Mouse (Mus musculus): ENCODE data around the gene Prpf18. TPM values are rescaled to one million over a fixed set of nuclear protein-coding genes. Genes with fewer than 3 reads are reported as not detected.
A peak's percentile ranks its signal among the peaks of the same experiment; 100 is the strongest.

Gene Prpf18
- polyA plus RNA-seq, 1 experiment from 2014 or later: 32.5 TPM

GRCm38 (mm10) chr2:4609433-4609832 lies 42.5 kb downstream of the Prpf18 start:
- Histone ChIP-seq H3K27me3 (ENCODE audit: control insufficient read depth, insufficient read depth, low read length) (no peaks in the 10 kb centered on the region), H3K4me3 (ENCODE audit: low read depth, low read length) (no peak overlapping the region), H3K9me3 (ENCODE audit: control insufficient read depth, low read depth, low read length) (no peaks in the 10 kb centered on the region), H3K4me2 (replicated peaks; ENCODE audit: low read depth, low read length) (no peak overlapping the region), H3K36me3 (ENCODE audit: control insufficient read depth, insufficient read depth, low read length) (peaks cover 73% of the 10 kb centered on the region), H3K9ac (replicated peaks; ENCODE audit: low read depth, low read length) (no peak overlapping the region), H3K4me1 (ENCODE audit: control insufficient read depth, insufficient read depth, low read length) (no peaks in the 10 kb centered on the region), H3K27ac (ENCODE audit: low read length) (no peak overlapping the region)
- WGBS: 73% methylated on average over 10 of the region's 10 CpGs
- ATAC-seq (ENCODE audit: insufficient number of reproducible peaks, insufficient read depth, low FRiP score, low read depth): no peak

- H3K4me2 ChIP-seq (replicated peaks; ENCODE audit: low read depth, low read length): no peak overlapping the region
- H3K36me3 ChIP-seq (ENCODE audit: control insufficient read depth, insufficient read depth, low read length): peaks cover 82% of the 10 kb centered on the region
- H3K4me1 ChIP-seq (ENCODE audit: control insufficient read depth, insufficient read depth, low read length): no peaks in the 10 kb centered on the region
- H3K27me3 ChIP-seq (ENCODE audit: control insufficient read depth, insufficient read depth, low read length): no peaks in the 10 kb centered on the region
- H3K9ac ChIP-seq (replicated peaks; ENCODE audit: low read depth, low read length): no peak overlapping the region
- WGBS: 86% methylated on average over 3 of the region's 3 CpGs
- no peak overlapping the region for H3K4me3 ChIP-seq (ENCODE audit: low read depth, low read length)
- H3K9me3 ChIP-seq (ENCODE audit: control insufficient read depth, low read depth, low read length): no peaks in the 10 kb centered on the region
- H3K27ac ChIP-seq (ENCODE audit: low read length): no peak overlapping the region
- no peak for ATAC-seq (ENCODE audit: insufficient number of reproducible peaks, insufficient read depth, low FRiP score, low read depth)
These were observed 43.7 kb downstream of the Prpf18 start for GRCm38 (mm10) chr2:4608253-4608652.

- no peak for ATAC-seq (ENCODE audit: insufficient number of reproducible peaks, insufficient read depth, low FRiP score, low read depth)
- WGBS: 94% methylated on average over 3 of the region's 3 CpGs
- no peak overlapping the region for H3K27ac ChIP-seq (ENCODE audit: low read length)
- peaks cover 83% of the 10 kb centered on the region for H3K36me3 ChIP-seq (ENCODE audit: control insufficient read depth, insufficient read depth, low read length)
- no peaks in the 10 kb centered on the region for H3K27me3 ChIP-seq (ENCODE audit: control insufficient read depth, insufficient read depth, low read length)
- no peak overlapping the region for H3K9ac ChIP-seq (replicated peaks; ENCODE audit: low read depth, low read length)
- no peaks in the 10 kb centered on the region for H3K4me1 ChIP-seq (ENCODE audit: control insufficient read depth, insufficient read depth, low read length)
- no peaks in the 10 kb centered on the region for H3K9me3 ChIP-seq (ENCODE audit: control insufficient read depth, low read depth, low read length)
- no peak overlapping the region for H3K4me3 ChIP-seq (ENCODE audit: low read depth, low read length)
- H3K4me2 ChIP-seq (replicated peaks; ENCODE audit: low read depth, low read length): no peak overlapping the region
These were observed 45.4 kb downstream of the Prpf18 start for GRCm38 (mm10) chr2:4606559-4606958.

- Histone ChIP-seq H3K27ac (ENCODE audit: low read length) (no peak overlapping the region), H3K27me3 (ENCODE audit: control insufficient read depth, insufficient read depth, low read length) (no peaks in the 10 kb centered on the region), H3K4me1 (ENCODE audit: control insufficient read depth, insufficient read depth, low read length) (0 out of 2 replicates have a peak, but pooled peaks cover 3% of the 10 kb centered on the region), H3K9me3 (ENCODE audit: control insufficient read depth, low read depth, low read length) (no peaks in the 10 kb centered on the region), H3K9ac (replicated peaks; ENCODE audit: low read depth, low read length) (no peak overlapping the region), H3K4me3 (ENCODE audit: low read depth, low read length) (no peak overlapping the region), H3K36me3 (ENCODE audit: control insufficient read depth, insufficient read depth, low read length) (peaks cover 71% of the 10 kb centered on the region), H3K4me2 (replicated peaks; ENCODE audit: low read depth, low read length) (no peak overlapping the region)
- ATAC-seq (ENCODE audit: insufficient number of reproducible peaks, insufficient read depth, low FRiP score, low read depth): no peak; the same call in 1 of the 2 replicates
- WGBS: 86% methylated on average over 33 of the region's 33 CpGs
These were observed 48.5 kb downstream of the Prpf18 start for GRCm38 (mm10) chr2:4603361-4603945.

GRCm38 (mm10) chr2:4601034-4601890 lies 50.7 kb downstream of the Prpf18 start:
- Histone ChIP-seq H3K36me3 (ENCODE audit: control insufficient read depth, insufficient read depth, low read length) (peaks cover 65% of the 10 kb centered on the region), H3K9ac (replicated peaks; ENCODE audit: low read depth, low read length) (no peak overlapping the region), H3K27ac (ENCODE audit: low read length) (no peak overlapping the region; the same call in 1 of the 2 replicates), H3K27me3 (ENCODE audit: control insufficient read depth, insufficient read depth, low read length) (no peaks in the 10 kb centered on the region), H3K4me3 (ENCODE audit: low read depth, low read length) (no peak overlapping the region), H3K4me2 (replicated peaks; ENCODE audit: low read depth, low read length) (no peak overlapping the region), H3K9me3 (ENCODE audit: control insufficient read depth, low read depth, low read length) (no peaks in the 10 kb centered on the region), H3K4me1 (ENCODE audit: control insufficient read depth, insufficient read depth, low read length) (0 out of 2 replicates have a peak, but pooled peaks cover 3% of the 10 kb centered on the region)
- ATAC-seq (ENCODE audit: insufficient number of reproducible peaks, insufficient read depth, low FRiP score, low read depth): peak; percentile 33; the same call in 1 of the 2 replicates
- 51% methylated on average over 15 of the region's 15 CpGs for WGBS

- Histone ChIP-seq H3K4me1 (ENCODE audit: control insufficient read depth, insufficient read depth, low read length) (0 out of 2 replicates have a peak, but pooled peaks cover 3% of the 10 kb centered on the region), H3K9ac (replicated peaks; ENCODE audit: low read depth, low read length) (no peak overlapping the region), H3K36me3 (ENCODE audit: control insufficient read depth, insufficient read depth, low read length) (peaks cover 51% of the 10 kb centered on the region), H3K9me3 (ENCODE audit: control insufficient read depth, low read depth, low read length) (no peaks in the 10 kb centered on the region), H3K4me3 (ENCODE audit: low read depth, low read length) (no peak overlapping the region), H3K27ac (ENCODE audit: low read length) (no peak overlapping the region), H3K4me2 (replicated peaks; ENCODE audit: low read depth, low read length) (no peak overlapping the region), H3K27me3 (ENCODE audit: control insufficient read depth, insufficient read depth, low read length) (no peaks in the 10 kb centered on the region)
- no peak for ATAC-seq (ENCODE audit: insufficient number of reproducible peaks, insufficient read depth, low FRiP score, low read depth)
- WGBS: 93% methylated on average over 7 of the region's 7 CpGs
These were observed 54.9 kb downstream of the Prpf18 start for GRCm38 (mm10) chr2:4596992-4597391.

GRCm38 (mm10) chr2:4593878-4594387 lies 58.0 kb downstream of the Prpf18 start:
- peaks cover 59% of the 10 kb centered on the region for H3K36me3 ChIP-seq (ENCODE audit: control insufficient read depth, insufficient read depth, low read length)
- ATAC-seq (ENCODE audit: insufficient number of reproducible peaks, insufficient read depth, low FRiP score, low read depth): no peak
- no peak overlapping the region for H3K27ac ChIP-seq (ENCODE audit: low read length)
- no peaks in the 10 kb centered on the region for H3K27me3 ChIP-seq (ENCODE audit: control insufficient read depth, insufficient read depth, low read length)
- no peaks in the 10 kb centered on the region for H3K9me3 ChIP-seq (ENCODE audit: control insufficient read depth, low read depth, low read length)
- no peak overlapping the region for H3K4me2 ChIP-seq (replicated peaks; ENCODE audit: low read depth, low read length)
- WGBS: 82% methylated on average over 3 of the region's 3 CpGs
- peaks cover 1% of the 10 kb centered on the region; the same call in 1 of the 2 replicates for H3K4me1 ChIP-seq (ENCODE audit: control insufficient read depth, insufficient read depth, low read length)
- H3K9ac ChIP-seq (replicated peaks; ENCODE audit: low read depth, low read length): no peak overlapping the region
- H3K4me3 ChIP-seq (ENCODE audit: low read depth, low read length): no peak overlapping the region

GRCm38 (mm10) chr2:4593433-4593832 lies 58.5 kb downstream of the Prpf18 start:
- 37% methylated on average over 9 of the region's 9 CpGs for WGBS
- Histone ChIP-seq H3K4me1 (ENCODE audit: control insufficient read depth, insufficient read depth, low read length) (peaks cover 4% of the 10 kb centered on the region), H3K4me3 (ENCODE audit: low read depth, low read length) (no peak overlapping the region), H3K27me3 (ENCODE audit: control insufficient read depth, insufficient read depth, low read length) (no peaks in the 10 kb centered on the region), H3K9me3 (ENCODE audit: control insufficient read depth, low read depth, low read length) (no peaks in the 10 kb centered on the region), H3K9ac (replicated peaks; ENCODE audit: low read depth, low read length) (no peak overlapping the region), H3K27ac (ENCODE audit: low read length) (no peak overlapping the region), H3K36me3 (ENCODE audit: control insufficient read depth, insufficient read depth, low read length) (peaks cover 63% of the 10 kb centered on the region), H3K4me2 (replicated peaks; ENCODE audit: low read depth, low read length) (no peak overlapping the region)
- ATAC-seq (ENCODE audit: insufficient number of reproducible peaks, insufficient read depth, low FRiP score, low read depth): peak; percentile 84

Measured in stomach, embryonic 14.5 days (tissue).